Mouse (Mus musculus) right cerebral cortex, postnatal 25 days (tissue): ENCODE results near the gene Lmln.
"Not testable (repeated sequence)": the region's sequence is repeated elsewhere in the genome, so short reads cannot be mapped to it uniquely, and the experiment has no call there.

Experiments used
- DNase-seq: peaks from one replicate; pipeline ENCODE4 v3.0.0; 2022

Gene Lmln

GRCm38 (mm10) chr16:33058656-33059055 lies 3.7 kb upstream of the Lmln start:
- DNase-seq = not testable (repeated sequence)

- DNase-seq = no peak
Measured at GRCm38 (mm10) chr16:33059471-33059870, 2.9 kb upstream of the Lmln start.

GRCm38 (mm10) chr16:33060926-33061325 lies 1.4 kb upstream of the Lmln start:
- no peak for DNase-seq

- no peak for DNase-seq
Measured at GRCm38 (mm10) chr16:33061400-33061799, 921 bp upstream of the Lmln start.

- DNase-seq = peak; percentile 74
Measured at GRCm38 (mm10) chr16:33062682-33063131, 386 bp downstream of the Lmln start.

- DNase-seq = no peak
Measured at GRCm38 (mm10) chr16:33063267-33063666, 946 bp downstream of the Lmln start.

GRCm38 (mm10) chr16:33064636-33065035 lies 2.3 kb downstream of the Lmln start:
- DNase-seq = no peak

GRCm38 (mm10) chr16:33070928-33071327 lies 8.6 kb downstream of the Lmln start:
- DNase-seq = no peak

- no peak for DNase-seq
Measured at GRCm38 (mm10) chr16:33072871-33073557, 10.7 kb downstream of the Lmln start.

- DNase-seq = no peak
Measured at GRCm38 (mm10) chr16:33074967-33075366, 12.6 kb downstream of the Lmln start.

GRCm38 (mm10) chr16:33076078-33076477 lies 13.8 kb downstream of the Lmln start:
- no peak for DNase-seq

- DNase-seq = no peak
Measured at GRCm38 (mm10) chr16:33077069-33077627, 14.8 kb downstream of the Lmln start.

GRCm38 (mm10) chr16:33080063-33080462 lies 17.7 kb downstream of the Lmln start:
- DNase-seq = no peak

- no peak for DNase-seq
Measured at GRCm38 (mm10) chr16:33082951-33083350, 20.6 kb downstream of the Lmln start.

- no peak for DNase-seq
Measured at GRCm38 (mm10) chr16:33083996-33084395, 21.7 kb downstream of the Lmln start.

- DNase-seq = no peak
Measured at GRCm38 (mm10) chr16:33085666-33086065, 23.3 kb downstream of the Lmln start.

- DNase-seq = no peak
Measured at GRCm38 (mm10) chr16:33113726-33114125, 51.4 kb downstream of the Lmln start.

- no peak for DNase-seq
Measured at GRCm38 (mm10) chr16:33123373-33123772, 61.1 kb downstream of the Lmln start.

GRCm38 (mm10) chr16:33123938-33124820 lies 61.9 kb downstream of the Lmln start:
- DNase-seq = no peak

GRCm38 (mm10) chr16:33127052-33127451 lies 64.7 kb downstream of the Lmln start:
- DNase-seq = no peak

- DNase-seq = no peak
Measured at GRCm38 (mm10) chr16:33130731-33131130, 68.4 kb downstream of the Lmln start.

GRCm38 (mm10) chr16:33133186-33133585 lies 70.9 kb downstream of the Lmln start:
- peak; percentile 26 for DNase-seq

GRCm38 (mm10) chr16:33135167-33135566 lies 72.8 kb downstream of the Lmln start:
- DNase-seq = no peak

GRCm38 (mm10) chr16:33139061-33139460 lies 76.7 kb downstream of the Lmln start:
- not testable (repeated sequence) for DNase-seq
